Mouse (Mus musculus) CH12F3 (cell line): Measurements from ENCODE around the gene Pbld1.
"Not testable (repeated sequence)": the region's sequence is repeated elsewhere in the genome, so short reads cannot be mapped to it uniquely, and the experiment has no call there.

Source experiments
- in situ Hi-C: fragments of 300-500 bp; cut with MboI; formaldehyde crosslinking; loops from 2 replicates; pipeline ENCODE4 v1.14.3; 2020; ENCODE audit warnings: low sequenced_read_pairs

The Pbld1 gene

DNA sequence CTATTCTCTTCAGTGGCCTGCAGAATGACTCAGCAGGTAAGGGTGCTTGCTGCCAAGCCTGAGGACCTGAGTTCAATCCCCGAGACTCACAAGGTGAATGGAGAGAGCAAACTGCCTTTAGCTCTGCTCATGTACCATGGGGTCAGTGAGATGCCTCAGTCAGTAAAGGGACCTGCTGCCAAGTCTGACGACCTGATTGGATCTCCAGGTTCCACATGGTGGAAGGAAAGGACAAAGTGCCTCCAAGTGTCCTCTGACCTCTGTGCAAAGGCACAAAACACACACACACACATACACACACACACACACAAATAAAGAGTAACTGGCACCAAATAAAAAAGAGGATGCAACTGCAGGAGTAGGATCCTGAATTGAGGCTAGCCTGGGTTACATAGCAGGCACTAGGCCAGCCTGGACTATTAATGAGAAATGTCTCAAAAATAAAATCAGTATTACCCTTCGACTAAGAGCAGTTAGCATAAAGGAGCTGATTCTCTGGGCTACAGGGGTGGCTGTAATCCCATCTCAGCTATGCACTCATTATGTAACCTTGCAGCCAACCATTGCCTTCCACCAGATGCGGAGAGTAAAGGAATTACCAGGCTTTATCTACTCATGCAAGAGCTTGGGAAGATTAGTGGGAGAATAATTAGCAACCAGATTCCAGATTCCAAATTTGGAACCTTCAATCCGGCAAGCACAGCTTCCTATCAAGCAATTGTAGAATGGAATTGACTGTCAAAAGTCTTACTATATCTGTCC is 19.9 kb upstream of the Pbld1 start:
- in situ Hi-C loops = no loop called here

DNA sequence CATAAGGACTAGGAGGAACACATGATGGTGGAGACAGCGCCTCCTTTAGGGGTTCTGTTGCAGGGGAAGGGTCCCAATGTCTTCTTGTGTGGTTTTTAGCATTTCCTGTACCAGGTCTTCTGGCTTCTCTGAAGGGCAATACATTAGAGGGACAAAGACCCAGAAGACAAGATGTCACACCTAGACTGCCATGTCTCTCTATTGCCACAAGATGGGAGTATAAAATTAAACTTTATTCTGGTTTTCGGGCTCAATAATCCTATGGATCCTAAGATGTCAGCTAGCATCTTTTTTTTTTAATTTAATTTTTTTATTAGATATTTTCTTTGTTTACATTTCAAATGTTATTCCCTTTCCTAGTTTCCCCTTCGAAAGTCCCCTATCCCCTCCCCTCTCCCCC is 16.8 kb upstream of the Pbld1 start:
- in situ Hi-C loops = no loop called here

DNA sequence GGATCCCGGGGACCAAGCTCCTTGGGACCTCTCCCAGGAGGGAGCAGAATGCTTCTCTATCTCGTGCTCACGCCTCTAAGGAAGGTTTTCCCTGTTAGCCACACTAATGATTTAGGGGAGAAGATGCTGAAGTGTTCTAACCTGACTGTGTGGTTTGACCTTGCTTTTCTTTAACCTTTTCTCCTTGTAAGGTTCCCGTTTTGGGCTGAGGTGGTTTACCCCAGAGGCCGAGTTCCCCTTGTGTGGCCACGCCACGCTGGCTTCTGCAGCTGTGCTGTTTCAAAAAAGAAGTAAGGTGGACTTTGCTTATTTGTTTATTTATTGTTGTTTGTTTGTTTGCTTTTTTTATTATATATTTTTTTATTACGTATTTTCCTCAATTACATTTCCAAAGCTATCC is 12.2 kb upstream of the Pbld1 start:
- in situ Hi-C loops = no loop called here

DNA sequence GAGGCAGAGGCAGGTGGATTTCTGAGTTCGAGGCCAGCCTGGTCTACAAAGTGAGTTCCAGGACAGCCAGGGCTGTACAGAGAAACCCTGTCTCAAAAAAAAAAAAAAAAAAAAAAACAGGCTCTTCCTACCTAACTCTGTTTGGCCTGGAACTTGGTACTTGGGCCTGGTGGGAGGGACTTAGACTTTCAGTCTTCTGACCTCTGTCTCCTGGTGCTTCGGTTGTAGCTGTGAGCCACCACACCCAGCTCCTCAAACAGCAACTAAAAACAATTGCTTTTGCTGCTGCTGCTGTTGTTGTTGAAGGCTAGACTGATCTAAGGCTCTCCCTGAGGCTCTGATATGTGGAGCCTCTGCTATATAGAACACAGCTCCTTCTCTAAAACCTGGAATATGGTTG is 10.9 kb upstream of the Pbld1 start:
- in situ Hi-C loops = no loop called here

DNA sequence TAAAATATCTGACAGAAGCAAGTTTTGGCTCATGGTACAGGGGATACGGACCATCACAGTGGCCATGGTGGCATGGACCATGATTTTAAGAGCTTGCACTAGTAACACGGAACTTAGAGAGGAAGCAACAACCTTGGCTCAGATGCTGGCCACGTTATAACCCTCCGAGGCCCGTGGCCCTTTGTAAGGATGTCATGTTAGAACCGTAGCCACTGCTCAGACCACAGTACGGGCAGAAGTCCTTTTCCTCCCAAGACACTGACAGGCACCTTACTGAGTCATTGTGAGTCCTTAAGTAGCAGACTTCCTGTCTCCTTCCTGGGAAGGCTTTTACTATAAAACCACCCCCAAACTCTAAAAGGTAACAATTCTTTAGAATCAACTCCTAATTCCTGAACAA is 8.7 kb upstream of the Pbld1 start:
- in situ Hi-C loops = no loop called here

DNA sequence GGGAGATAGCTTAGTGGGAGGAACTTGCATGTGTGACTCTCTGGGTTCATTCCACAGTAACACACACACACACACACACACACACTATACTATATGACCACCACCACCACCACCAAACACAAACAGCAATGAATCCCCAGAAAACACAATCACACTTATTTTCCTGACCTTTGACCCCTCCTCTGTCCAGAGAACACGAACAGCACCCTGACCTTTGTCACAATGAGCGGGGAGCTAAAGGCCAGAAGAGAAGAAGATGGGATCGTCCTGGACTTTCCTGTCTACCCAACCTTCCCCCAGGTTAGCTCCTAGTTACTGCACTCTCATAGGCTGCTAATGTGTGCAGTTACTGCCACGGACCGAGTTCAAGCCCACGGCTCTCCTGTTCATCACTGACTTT is 8.0 kb upstream of the Pbld1 start:
- in situ Hi-C loops = no loop called here

DNA sequence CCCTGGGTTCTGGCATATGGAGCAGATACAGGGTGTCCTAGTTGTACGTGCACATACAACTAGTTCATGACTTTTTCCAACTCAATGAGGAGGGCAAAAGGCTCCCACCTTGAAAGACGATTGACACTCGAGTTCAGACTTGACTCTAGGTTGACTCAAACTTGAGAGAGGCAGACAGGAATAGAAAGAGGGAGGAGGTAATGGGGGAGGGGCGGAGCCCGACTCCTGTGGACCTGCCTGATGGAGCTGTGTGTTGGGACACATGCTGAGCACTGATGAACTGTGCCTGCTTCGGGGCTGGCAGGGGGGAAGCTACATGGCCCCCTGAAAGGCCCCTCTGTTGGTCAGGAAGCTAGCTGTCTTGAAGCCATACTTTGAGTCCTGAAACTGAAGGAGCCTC is 7.0 kb upstream of the Pbld1 start:
- in situ Hi-C loops = no loop called here

DNA sequence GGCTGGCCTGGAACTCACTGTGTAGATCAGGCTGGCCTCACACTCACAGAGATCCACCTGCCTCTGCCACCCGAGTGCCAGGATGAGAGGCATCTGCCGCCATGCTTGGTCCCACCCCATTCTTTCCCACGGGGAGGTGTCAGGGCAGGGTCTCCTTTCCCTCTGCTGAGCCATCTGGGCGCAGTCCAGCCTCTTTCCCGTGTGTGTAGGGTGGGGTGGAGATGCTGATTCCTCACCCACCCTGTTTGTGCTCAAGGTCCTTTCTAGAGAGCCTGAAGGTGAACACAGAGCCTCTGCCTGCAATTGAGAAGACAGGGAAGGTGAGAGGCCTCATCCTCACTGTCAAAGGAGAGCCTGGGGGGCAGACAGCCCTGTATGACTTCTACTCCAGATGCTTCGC is 5.9 kb upstream of the Pbld1 start:
- in situ Hi-C loops = not testable (repeated sequence)

DNA sequence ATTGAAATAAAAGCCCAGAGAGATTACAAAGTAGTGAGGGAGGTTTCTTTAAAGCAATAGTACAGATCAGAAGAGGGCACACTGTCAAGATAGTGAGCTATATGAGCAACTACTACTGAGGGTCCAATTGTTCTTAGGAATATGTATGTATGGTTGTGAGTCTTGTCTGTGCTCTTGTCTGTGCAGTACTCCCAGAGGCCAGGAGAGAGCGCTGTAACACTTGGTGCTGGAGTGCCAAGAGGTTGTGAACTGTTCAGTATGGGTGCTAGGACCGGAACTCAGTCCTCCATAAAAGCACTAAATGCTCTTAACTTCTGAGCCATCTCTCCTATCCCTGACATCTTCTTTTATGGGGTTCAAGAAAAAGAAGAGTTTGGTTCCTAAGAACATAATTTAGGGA is 5.4 kb upstream of the Pbld1 start:
- in situ Hi-C loops = no loop called here

DNA sequence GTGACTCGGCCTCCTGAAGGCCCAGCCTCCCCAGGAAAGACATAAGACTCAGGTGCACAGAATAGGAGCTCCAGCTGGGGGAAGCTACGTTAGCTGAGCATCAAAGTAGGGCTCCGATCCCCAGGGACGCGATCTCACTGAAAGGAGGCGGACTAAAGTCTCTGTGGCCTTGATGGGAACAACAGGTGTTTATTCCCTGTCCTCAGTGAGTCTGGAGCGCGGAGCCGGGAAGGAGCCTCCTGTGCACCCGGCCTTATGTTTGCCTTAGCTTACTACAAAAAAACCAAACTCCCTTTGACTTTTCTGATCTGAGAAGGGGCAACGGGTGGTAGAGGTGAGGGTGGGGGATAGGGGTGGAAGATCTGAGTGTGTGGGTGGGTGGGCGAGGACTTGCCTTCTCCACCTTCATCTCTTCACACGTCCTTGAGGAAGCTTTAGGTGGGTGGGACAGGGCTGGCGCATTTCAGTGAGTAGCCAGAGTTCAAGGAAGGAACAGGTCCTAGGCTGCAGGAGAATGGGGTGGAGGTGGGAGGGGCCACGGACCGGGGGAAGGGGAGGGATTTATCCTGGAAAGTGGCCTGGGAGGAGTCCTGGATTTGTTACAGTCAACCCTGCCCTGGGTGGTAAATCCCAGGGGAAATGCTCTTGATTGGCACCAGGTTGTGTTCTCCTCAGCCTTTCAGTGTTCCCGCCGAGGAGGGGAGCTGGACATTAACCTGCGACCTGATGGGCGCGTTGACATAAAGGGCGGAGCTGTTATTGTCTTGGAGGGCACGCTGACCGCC is 2.8 kb upstream of the Pbld1 start:
- in situ Hi-C loops = no loop called here

DNA sequence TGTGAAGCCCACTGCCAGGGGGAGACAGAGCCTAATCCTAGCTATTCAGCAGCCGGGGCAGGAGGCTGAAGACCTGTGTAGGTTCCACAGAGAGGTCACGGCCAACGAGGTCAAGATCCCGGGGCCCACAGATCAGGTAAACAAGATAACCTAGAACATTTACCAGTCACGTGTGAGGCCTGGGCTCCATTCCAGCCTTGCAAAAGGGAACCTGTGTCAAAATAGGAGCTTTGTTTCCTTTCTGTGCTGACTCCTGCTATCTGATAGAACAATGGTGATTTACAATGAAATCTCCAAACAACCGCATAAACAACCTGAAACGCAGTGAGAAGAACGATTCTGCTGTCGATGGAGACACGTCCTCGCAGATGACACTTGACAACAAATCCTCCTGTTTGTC is 444 bp downstream of the Pbld1 start:
- in situ Hi-C loops = no loop called here

DNA sequence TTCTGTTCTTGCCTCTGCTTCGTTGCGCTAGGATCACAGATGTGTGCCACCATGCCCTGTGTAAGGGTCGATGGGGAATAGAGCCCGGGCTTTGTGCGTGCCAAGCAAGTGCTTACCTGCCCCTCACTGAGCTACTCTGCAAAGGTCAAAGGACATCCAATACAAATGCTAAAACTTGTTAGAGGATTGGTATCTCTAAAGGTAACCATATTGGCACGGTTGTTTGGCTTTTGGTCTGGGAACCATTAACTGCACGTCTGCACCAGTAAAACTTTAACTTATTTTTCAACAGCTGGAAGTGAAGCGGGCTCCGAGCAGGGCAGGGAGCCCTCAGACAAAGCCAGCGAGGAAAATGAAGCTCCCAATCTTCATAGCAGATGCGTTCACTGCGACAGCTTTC is 1.3 kb downstream of the Pbld1 start:
- in situ Hi-C loops = no loop called here

DNA sequence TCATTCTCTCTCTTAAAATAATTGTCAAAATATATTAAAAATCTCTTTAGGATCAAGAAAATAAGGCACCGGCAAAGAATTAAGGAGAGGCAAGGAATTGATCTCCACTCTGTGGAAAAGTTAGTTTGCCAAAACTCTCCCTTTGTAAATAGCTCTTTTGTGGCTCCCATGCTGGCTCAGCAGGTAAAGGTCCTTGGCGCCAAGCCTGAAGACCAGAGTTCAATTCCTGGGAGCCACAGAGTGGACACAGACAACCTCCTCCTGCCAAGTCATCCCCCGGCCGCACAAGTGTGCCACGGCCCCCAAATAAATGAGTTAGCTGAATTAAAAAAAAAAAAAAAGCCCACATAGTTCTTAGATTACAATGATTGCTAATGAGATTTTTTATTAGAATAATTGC is 2.7 kb downstream of the Pbld1 start:
- in situ Hi-C loops = no loop called here

DNA sequence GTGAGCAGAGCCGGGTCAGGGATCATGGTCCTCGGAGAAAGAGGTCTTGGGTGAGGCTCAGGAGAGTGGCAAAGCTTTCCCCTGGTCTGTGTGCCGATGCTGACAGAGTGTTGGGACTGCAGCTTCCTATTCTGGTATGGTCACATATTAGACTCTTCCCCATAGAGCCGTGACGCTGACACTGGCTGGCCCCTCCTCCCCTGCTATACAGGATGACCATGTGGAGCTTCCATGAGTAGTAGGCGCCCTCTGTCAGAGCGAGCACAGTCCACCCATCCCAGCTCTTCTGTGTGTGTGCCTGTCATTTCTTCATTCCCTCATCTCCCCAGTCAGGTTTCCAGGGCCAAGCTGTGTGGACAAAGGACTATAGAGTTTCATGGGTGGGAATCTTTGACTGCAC is 3.4 kb downstream of the Pbld1 start:
- in situ Hi-C loops = no loop called here

DNA sequence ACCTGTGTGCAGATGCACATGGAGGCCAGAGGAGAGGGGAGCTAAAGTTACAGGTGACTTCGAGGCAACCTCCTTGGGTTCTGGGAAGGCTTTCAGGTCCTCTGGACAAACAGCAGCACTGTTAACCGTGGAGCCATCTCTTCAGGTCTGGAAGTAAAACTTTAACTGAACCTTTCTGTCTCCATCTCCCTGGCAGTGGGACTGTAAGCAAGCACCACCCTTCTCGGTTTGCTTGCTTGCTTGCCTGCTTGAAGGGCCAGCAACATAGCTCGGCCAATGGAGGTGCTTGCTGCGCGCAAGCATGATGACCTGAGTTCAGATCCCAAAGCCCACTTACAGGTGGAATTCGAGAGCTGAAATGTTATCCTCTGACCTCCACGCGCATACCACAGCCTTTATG is 4.6 kb downstream of the Pbld1 start:
- in situ Hi-C loops = no loop called here

DNA sequence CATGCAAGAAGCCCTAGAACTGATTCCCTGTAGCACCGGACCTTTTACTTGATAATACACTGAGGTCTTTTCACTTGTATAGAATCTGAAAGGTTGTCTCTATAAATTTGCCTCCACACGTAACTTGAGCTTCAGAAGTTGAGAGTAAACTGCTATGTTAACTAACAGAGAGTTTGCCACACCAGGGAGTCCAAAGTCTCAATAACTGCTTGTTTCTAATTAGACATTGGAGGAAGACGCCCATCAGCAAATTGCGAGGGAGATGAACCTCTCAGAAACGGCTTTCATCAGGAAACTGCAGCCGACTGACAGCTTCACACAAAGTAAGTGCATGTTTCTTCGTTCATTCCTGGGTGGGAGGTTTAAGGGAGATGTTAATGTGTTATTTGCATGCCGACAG is 5.6 kb downstream of the Pbld1 start:
- in situ Hi-C loops = no loop called here

DNA sequence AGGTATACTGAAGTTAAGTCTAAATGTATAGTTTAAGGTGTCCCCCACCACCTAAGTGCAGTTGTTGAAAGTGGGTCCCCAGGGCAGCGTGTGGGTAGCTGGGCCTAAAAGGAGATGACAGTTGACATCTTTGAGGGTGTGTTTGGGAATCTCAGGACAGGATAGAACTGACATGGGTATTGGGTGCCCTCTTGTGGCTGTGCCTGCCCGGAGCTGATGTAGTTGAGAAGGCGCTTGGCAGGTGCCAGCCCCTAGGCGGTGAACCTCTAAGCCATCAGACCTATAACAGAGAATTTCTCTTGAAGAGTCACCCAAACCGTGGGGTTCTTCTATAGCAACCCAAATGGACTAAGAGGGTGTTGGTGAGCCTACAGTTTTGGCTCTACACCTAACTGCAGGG is 6.0 kb downstream of the Pbld1 start:
- in situ Hi-C loops = no loop called here

DNA sequence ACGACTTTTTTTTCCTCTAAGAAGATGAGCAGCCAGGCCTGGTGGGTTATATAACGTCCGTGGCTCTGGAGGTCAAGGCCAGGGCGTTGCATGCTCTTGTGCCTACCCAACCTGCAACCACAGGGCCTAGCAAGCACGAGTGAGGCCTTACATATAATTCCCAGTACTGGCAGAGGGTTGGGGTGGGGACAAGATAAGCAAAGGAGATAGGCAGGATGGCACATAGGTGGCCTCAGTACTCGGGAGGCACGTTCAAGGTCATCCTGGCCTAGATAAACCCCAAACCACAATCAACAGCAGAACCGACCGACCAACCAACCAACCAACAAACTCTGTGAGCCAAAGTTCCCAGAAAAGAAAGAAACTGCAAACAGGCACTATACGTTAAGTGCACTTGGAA is 26.3 kb downstream of the Pbld1 start:
- in situ Hi-C loops = no loop called here

DNA sequence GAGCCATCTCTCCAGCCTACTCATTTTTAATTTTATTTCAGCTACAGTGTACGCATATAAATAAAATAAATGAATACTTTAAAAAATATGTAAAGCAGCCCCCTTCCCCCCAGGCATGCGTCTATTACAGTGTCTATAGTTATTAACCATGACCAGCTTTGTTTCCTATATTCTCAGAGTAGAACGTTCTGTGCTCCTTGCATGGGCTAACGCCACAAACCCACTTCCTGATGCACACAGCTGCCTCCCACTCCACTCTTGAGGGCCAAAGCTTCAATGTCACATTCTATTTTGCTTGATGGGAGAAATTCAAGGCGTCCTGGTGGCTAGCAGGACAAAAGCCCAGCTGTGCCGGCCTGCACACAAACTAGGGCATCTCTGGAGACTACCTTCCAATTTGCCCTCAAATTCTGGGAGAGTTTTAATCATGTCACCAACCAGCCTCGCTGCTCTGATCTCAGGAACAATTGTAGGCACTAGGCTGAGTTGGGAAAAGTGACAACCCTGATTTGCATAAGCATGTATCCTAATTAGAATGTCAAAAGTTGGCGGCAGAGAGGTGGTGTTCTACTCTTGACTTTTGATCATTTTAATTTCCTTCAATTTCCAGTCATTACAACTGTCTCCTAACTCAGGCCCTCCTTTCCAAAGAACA is 29.3 kb downstream of the Pbld1 start:
- in situ Hi-C loops = no loop called here

DNA sequence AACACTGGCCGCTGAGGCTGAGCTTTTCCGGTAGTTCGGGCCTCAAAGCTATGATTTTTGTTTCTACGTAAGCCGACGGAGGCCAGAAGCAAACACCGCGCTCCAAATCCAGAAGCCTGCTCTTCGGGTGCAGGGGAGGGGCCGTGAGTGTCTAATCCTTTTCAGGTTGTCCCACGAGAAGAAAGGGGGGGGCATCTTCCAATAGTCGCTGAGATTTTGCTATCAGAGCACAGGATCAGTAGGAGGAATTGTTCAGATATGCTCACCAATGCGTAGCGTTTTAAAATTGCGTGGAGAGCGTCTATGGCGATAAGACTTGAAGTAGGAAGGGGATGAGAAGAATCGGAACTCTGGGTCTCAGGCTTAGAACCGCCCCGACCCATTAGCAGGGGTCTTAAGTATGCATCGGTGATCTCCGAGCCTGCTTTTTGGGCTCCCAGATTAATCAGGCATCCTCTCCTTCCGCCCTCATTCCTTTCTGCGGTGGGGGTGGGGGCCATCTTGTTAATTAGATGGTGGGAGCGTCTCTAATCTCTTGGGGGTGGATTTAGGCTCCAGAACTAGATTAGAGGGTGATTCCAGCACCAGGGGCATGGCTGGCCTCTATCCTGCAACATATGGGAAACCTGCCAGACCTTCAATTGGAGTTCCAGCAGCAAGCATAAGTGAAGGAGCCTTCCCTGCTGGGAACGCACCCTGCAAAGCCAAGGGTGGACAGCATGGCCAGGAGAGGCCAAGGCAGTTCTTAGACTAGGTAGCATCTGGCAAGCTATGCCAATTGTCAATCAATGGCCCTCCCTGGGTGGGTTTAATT is 30.0 kb downstream of the Pbld1 start:
- in situ Hi-C loops = no loop called here

DNA sequence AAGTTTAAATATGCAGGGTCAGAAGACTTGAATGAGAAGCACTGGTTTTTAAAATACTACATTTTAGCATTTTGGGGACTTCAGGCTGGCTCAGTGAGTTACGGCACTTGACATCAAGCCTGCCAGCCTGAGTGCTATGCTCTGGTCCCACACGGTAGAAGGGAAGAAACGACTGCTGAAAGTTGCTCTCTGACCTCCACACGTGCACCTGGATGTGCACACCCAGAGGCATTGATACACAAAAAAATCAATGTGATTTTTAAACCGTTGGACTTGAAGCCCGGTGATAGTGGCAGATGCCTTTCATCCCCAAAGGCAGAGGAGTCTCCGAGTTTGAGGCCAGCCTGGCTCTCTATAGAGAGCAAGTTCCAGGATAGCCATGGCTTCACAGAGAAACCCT is 32.0 kb downstream of the Pbld1 start:
- in situ Hi-C loops = no loop called here
